Mouse (Mus musculus) CD8-positive naive resting alpha-beta T cell, adult 2 months (primary cell): Measurements from ENCODE around the gene Zfhx2.

ENCODE experiments used
- DNase-seq, 2 experiments: peaks; one replicate each; pipeline ENCODE4 v3.0.0; 2022; ENCODE audit warnings: low read depth in 2 of 2, low spot score in 2 of 2

Gene Zfhx2

DNA sequence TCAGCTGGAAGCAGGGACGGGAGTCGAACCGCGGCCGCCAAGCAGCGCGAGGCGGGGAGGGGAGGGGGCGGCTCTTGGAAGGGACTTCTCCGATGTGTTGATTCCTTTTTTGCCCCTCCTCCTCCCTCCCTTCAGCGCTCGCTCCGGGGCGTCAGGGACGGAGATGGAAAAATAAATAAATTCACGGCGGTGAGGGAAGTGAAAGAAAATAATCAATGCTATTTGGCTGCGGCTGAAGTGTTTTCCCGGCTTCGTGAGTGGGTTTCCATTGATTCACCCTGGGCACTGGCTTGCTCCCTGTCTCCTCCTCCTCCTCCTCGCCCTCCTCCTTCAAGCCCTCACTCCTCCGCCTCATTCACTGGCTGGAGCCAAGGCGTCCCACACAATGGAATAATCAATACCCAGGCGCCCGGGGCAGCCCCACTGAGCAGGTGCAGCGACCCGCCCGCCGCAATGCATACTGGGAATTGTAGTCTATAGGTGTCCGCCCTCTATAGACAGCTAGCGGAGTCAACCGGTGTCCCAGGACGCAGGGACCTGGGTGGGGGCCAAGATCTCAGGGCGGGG is at the start of gene Zfhx2:
Gene Zfhx2 (minus strand): TSS at position 314 of the 567 bp plus-strand sequence.
- DNase-seq, result peak; percentile 81 to 85

DNA sequence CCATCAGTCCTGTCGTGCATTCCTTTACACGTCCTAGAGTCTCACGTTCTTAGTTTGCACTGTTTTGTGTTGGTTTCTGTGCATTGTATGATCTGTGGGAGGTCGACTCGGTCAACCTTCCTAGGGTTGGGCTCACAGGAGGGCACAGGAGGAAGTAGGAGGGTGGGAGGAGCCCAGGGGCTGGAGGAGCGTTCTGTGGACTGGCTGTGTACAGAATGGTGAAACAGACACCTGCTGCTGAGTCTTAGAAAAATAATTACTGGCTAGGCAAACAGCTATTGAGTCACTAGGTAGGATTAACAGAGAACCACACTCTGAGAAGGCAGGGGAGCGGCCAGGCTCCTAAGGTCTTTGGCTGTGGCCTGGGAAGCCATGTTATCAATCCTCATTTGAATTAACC is 47.2 kb upstream of the Zfhx2 start:
- no peak for DNase-seq

GRCm38 (mm10) chr14:55135676-55136075 is 43.6 kb upstream of the Zfhx2 start:
- DNase-seq, result no peak

DNA sequence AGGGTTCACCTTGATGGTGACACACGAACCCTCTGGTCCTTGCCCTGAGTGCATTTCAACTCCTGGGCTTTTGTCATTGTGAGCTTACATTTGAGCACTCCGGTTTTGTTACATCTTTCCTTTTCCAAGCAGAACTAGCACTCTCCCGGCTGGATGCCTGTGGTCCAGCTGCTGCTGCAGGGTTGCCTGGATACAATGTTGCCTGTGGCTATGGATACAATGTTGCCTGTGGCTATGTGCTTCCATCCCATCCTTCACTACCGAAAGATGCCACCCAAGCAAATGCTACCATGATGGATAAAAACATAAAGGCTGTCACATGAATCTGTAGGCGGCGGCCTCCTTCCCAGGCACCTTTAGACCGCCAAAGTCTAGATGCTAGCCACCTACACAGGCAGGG is 34.4 kb upstream of the Zfhx2 start:
- DNase-seq, result no peak

GRCm38 (mm10) chr14:55125711-55126110 is 33.6 kb upstream of the Zfhx2 start:
- no peak for DNase-seq

DNA sequence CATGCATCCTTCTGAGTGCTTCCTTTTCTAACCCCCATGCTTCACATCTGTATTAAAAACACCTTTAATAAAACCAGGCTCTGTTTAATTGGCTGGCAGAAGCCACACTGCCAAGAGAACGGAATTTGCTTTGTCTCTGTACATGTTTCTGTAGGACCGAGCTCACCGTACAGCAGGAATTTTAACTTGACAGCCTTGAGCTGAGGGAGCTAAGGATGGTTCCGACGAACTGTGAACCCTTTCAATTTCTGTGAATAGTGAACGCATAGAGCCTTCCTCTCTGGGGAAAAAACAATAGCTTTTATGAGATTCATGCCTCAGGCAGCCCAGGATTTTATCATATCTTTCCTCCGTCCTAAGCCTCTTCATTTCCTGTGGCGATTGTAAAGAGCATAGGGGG is 30.2 kb upstream of the Zfhx2 start:
- DNase-seq, result no peak

DNA sequence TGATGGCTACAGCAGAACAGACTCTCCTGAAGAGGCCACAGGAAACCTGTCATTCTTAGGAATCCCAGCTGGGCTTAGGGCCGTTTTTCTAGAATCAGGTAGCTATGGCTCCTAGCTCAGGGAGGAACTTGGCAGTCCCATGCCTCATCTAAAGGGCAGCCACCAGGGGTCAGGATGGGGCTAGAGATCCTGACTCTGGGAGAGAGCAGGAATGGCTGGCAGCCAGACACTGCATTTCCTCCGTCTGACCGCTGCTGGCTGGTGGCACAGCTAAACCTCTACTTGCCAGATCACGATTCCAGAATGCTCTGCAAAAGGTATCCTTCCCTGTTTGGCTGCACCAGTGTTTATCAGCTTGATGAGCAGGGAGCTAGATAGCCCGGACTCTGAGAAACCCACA is 29.8 kb upstream of the Zfhx2 start:
- no peak for DNase-seq

- no peak for DNase-seq
Measured at GRCm38 (mm10) chr14:55119421-55120134, 27.5 kb upstream of the Zfhx2 start.

DNA sequence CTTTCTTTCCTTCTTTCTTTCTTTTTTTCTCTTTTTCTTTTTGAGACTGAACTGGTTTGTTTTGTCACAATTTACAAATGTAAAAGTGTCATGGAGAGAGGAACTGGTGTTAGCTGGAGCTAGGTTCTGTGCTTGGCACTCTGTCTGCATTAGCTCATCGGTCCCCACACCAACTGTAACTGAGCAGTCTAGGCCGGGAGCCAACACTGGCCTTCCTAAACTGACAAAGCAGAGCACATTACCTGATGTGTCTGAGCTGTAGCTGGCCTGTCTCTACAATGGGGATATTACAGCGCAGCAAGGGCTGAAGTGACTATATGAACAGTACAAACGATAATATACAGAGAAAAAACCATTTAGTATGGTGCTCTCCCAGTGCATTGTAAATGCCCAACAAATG is 26.7 kb upstream of the Zfhx2 start:
- no peak for DNase-seq

DNA sequence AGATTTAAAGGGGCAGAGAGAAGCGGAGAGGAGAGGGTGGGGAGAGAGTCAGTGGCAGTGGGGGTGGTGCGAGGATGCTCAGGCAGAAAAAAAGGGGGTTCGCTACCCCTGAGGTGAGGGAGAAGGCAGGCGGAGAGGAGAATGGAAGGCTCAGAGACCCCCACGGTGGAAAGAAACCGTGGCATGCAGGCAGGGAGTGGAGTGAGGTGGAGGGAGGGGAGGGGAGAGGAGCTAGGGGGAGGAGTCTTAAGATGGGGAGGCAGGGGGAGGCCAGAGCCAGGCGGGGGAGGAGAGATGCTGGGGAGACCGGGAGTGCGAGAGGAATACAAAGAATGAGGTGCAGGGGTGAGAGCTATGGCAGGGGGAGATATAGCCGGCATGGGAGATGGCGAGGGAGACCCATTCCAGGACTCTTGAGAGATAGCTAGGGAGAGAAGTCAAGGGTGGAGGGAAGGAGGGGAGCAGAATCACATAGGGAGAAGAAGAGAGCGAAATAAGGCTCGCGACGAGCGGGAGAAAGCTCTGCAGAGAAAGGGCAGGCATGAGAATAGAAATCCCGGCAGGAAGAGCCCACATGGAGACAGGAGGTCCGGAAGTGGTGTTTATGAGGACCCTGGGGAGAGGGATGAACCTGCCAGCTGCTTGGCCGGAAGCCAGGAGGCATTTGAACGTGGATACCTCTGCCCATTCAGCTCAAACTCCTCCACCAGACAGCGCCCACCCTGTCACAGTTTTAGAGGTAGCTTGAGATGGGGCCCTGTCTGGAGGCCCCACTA is 24.5 kb upstream of the Zfhx2 start, which contains the start of gene Jph4:
Gene Jph4 (minus strand): TSS at position 511 of the 776 bp plus-strand sequence.
- DNase-seq, result no peak

DNA sequence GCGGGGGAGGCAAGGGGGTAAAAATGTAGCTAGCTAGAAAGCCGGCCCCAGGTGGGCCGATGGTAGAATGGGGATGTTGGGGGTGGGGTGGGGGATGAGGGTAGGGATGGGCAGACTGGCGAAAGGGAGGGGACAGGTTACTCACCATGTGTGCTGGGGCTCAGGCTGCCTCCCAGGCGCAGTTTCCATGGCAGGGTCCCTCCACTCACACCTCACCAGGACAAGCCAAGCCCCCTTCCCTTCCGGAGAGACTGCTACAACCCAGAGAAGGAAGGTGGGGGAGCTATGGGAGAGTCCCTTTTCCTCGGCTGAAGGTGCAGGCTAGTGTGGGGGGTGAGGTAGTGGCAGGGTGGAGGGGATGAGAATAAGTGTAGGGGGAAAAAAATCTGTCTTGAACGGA is 23.7 kb upstream of the Zfhx2 start:
- no peak for DNase-seq

GRCm38 (mm10) chr14:55114759-55115701 is 22.9 kb upstream of the Zfhx2 start:
- no peak for DNase-seq

DNA sequence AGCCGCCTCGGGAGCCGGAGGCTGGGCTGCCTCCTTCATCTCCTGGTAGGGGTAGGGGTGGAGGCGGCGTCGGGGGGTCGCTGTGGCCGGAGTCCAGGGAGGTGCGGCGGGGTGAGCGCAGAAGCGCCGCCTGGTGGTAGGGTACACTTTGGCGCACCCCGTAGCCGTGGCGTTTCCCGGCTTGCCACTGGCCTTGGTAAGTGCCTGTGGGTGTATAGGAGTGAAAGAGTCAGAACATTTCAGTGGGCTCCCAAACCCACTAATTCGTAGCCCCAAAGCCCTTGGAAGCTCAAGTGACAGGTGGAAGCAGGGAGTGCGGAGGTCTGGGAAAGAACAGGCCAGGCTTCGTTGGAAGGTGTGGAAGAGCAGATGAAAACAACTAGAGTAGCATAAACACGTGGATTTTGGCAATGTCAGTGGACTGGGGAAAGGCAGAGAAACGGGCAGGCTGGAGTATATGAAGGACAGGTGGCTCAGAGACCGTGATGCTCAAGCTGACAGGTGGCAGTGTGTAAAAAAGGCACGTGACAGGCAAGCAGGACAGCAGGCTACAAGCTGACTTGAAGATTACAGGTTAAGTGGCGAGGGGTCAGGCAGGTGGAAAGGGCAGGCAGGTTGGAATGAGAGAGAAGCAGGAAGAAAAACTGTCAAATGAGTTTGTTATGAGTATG is 22.0 kb upstream of the Zfhx2 start:
- peak in 1 of 2 experiments; percentile 36 for DNase-seq

DNA sequence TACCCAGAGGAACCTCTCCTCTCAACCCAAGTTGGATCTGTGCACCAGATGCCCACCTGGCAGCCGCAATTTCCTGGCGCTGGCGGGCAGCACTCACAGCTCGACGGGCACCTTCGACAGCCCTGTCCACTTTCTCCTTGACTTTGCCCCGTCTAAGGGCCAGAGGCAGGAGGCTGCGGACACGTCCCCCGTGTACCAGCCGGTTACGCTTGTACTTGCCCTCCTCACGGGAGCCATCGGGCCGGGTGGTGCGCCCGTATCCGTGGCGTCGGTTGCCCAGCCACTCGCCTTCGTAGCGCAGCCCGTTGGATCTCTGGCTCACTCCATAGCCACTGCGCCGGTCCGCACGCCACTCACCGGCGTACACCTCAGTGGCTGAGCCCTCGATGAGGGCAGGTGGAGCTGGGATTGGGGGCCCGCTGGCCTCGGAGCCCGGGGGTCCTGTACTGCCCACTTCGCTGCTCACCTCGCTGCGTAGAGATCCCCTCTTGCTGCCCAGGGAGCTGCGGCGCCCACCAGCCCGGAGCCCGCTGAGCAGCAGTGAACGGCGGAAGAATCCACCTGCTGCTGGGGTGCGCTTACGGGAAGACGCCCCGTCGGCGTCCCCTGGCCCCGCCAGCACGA is 21.3 kb upstream of the Zfhx2 start:
- no peak for DNase-seq

- DNase-seq, result no peak
Measured at GRCm38 (mm10) chr14:55111720-55112119, 19.6 kb upstream of the Zfhx2 start.

- DNase-seq, result no peak
Measured at GRCm38 (mm10) chr14:55110076-55110475, 18.0 kb upstream of the Zfhx2 start.

DNA sequence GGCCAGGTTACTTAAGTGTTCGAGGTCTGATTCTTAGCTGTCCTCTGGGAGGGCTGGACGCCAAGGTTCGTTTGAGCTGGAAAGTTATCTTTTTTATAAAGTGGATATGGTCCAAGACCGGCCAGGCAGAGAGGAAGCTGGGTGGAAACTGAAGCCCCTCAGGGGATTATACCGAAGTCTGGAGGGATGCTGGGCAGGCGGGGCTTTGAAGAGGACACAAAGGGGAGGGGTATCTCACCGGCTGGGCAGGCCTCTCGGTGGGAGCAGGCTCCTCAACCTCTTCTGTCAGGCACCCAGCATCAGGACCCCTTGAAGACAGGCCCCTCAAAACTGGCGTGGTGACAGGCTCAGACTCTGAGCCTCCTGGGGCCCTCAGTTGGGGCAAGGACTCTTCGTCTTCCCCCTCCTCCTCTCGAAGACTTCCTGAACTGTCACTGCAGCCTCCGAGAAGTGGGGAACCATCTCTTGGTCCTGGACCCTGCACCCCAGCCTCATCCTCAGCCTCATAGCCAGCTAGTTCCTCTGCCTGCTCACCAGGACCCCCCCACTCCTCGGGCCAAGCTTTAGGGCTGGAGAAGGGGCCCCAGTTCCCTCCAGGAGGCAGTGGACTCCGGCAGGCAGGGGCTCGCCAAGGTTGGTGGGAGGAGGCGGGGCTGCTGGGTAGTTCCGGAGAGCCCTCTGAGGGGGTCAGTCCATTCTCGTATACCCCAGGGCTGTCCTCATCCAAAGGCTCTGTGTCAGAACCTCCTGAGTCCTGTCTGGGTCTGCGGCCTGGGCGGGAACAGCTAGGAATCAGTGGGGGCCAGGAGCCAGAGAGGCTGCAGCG is 17.1 kb upstream of the Zfhx2 start:
- no peak for DNase-seq

- no peak for DNase-seq
Measured at GRCm38 (mm10) chr14:55108202-55108870, 16.2 kb upstream of the Zfhx2 start.

DNA sequence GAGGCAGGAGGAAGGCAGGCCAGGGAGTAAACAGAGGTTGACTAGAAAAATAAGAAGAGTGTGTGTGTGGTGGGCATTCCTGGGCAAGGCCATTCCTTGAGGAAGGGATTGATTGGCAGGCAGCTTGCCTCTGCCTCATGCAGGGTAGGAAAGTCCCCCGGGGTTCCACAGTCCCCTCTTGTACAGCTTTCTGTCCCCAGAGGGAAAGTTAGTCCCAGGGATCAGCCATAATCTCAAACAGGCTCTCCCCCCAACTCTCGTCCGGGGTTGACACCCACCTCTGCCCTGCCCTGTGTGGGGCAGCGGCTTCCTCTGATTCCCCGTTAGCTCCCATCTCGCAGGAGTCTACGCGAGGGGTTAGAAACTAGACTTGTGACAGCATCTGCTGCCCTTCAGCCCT is 14.9 kb upstream of the Zfhx2 start:
- no peak for DNase-seq
